Mouse (Mus musculus) left cerebral cortex, postnatal 25 days (tissue): ENCODE measurements around the gene AI597479. TPM values are rescaled to one million over a fixed set of nuclear protein-coding genes. Genes with fewer than 3 reads are reported as not detected.

Experiments
- DNase-seq, 2 experiments: peaks; one replicate each; pipeline ENCODE4 v3.0.0; 2022; ENCODE audit warnings: low spot score in 2 of 2, mixed read lengths in 1 of 2
- intact Hi-C: fragments of 180-260 bp; cut with DNase I; formaldehyde crosslinking; loops from one replicate; pipeline ENCODE4 v1.15.1; 2025
- total RNA-seq, 2 experiments: library from RNA; stranded (reverse); gene quantifications; 2 replicates each; pipeline ENCODE4 v1.2.3; 2021

Gene AI597479
- 10 to 100 TPM; 22.0 to 22.4 TPM for total RNA-seq

DNA sequence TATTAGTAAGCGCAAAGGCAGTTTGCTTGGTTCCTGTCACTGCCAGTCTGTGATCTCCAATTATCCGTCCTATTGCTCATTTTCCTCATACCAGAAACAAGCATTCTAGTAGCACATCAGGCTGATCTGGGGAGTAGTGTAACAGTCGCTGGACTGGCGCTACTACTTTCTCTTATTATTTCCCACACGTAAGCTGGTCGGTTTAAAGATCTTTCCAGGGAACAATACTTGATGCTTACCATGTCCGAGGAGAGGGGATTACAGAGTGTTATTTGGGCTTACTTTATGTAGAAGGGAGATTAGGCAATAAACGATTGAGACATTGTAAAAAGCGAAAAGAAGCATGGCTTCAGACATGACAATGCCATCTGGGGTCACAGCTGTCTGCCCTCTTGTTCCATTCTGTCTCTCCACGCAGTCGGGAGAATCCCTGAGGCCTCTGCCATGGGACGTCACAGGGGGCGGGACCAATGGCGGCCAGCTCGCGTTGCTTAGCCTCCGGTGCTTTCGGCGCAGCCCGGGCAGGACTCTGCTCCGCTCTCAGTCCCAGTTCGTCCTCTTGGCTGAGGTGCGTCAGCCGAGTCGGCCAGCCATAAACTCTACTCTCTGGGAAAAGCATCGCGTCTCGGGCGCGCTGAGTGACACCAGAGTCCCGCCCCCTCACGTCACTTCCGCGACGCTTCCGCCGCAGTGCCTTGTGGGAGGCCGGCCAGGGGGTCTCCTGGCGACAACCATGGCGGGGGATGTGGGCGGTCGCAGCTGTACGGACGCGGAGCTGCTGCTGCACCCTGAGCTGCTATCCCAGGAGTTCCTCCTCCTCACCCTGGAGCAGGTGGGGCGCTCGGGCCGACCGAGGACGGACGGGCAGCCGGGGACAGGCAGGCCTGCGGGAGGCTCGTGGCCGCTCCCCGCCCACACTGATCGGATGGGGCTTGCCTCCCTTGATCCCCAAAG lies at the start of gene AI597479, which contains the start of gene Tgfbrap1:
AI597479 (plus strand) TSS at position 680 of the 954 bp plus-strand sequence.
Tgfbrap1 (minus strand) TSS at position 607 of the 954 bp plus-strand sequence.
- intact Hi-C loops = loop anchor here (10.0 kb wide), 1 partner anchor 726 kb away; the partner anchor contains the start of gene Uxs1
- DNase-seq = peak; percentile 94

DNA sequence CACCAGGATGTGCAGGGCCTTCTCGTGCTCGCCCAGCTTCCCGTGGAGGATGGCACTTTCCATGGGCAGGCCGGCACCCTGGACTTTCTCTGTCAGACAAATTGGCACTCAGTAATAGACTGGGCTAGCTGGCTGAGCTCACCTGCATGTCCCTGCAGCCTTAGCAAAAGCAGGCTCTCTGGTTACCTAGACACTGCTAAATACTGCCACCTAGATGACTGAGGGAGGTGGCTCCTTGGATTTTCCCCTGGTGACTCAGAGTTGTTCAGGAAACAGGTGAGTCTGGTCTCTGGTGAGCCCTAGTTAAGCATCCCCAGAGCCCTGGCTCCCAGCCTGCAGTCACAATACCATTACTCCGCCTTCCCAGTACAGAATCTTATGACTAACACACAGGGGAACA lies 46.6 kb upstream of the AI597479 start:
- DNase-seq = peak; percentile 30 to 31
- intact Hi-C loops = no loop called here

DNA sequence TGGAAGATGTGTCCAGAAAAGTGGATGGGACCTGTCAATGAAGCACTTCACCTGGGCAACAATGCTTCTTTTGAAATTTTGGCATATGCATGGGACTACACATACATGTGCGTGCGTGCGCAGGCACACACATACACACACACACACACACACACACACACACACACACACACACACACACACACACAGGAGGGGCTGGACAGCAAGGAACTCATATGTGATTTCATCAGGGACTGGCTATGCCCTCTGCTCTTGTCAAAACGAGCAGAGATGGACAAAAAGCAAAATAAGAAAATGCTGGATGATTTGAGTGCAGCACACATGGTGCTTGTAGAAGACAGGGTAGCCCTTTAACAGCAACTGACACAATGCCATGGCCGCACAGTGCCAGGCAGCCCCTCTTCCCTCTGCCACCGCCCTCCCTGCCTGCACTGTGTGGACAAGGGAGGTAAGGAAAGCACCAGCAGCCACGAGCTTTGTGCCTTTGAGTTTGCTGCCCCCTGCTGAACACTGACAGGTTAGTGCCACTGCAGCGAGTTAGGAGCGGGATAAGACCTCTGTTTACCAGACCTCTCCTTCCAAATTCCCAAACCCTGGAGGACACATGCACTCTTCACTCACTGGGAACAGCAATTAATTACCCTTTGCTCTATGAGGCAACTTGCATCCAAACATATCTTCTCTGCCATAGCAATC lies 32.7 kb upstream of the AI597479 start:
- intact Hi-C loops = loop anchor here (1.0 kb wide), 1 partner anchor 150 kb away; no protein-coding TSS in a partner anchor

DNA sequence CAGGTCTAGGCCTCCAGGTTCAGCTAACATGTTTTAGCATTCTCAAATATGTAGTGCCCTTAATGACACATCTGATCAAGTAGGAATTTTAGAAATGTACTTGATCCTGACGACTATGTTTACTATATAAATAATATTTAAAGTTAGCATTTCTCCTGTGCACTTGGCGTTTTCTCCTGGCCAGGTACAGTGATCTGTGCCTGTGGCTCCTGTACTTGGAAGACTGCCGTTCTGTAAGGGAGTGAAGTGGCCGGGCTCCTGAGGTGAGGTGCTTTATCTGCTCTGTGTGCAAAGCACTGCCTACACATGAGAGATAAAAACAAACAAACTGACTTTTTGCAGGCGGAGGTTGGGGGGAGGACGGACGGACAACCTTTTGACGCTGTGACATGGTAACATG lies 31.9 kb upstream of the AI597479 start:
- intact Hi-C loops = loop anchor here (1.0 kb wide), 1 partner anchor 151 kb away; no protein-coding TSS in a partner anchor

More for the DNA sequence above, 32.7 kb upstream of the AI597479 start:
- peak; percentile 73 to 85 for DNase-seq

DNA sequence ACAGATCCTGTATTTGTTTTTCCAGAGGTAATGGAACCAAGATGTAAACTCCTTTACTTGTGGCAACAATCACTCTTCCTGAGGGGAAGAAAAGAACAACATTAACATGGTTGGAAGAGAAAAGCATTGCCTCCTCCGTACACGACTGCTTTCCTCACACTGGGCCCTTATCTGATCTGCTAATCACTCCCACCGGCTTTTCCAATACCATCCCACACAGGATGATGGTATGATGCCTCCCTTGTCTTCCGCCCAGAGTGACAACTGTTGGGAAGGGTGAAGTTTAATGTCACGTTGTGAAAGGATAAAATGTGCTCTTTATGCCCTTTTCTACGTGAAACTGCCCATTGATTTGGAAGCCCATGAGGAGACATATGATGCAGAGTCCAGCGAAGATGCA lies 31.0 kb upstream of the AI597479 start:
- no peak for DNase-seq
- intact Hi-C loops = no loop called here

More for the DNA sequence above, 31.9 kb upstream of the AI597479 start:
- DNase-seq = no peak

DNA sequence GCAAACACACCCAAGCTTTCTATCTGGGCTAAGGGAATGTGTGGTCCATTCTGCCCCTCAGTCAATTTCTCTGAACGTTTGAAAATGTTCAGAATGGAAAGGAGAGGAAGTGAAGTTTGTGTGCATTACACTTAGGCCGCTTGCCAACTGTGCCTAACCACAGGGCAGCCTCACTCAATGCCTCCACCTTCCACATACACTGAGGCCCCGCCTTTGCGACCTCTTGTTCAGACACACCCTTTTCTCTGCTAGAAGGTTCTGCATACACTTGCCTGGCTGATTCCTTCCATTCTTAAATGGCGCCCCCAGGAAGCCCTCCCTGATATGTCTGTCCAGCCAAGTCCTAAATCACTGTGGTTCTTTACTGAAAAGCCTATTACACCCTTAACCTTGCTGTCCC lies 27.8 kb upstream of the AI597479 start:
- intact Hi-C loops = no loop called here
- DNase-seq = no peak

DNA sequence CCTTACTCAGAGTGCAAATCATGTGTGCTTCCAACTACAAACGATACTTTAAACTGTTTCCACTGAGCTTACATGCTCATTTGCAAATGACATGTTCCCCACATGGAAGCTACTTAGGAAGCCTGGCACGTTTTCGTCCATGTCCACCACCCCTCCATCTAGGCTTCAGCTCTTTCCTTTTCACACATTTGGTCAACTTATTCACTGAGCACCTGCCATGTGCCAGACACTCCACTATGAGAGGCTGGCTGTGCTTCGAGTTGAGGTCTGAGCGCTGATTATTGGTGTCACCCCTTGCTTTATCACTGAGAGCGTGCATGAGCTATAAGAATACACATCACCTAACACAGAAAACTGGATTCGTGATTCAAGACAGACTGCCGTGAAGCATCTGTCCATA lies 26.5 kb upstream of the AI597479 start:
- DNase-seq = no peak
- intact Hi-C loops = no loop called here

DNA sequence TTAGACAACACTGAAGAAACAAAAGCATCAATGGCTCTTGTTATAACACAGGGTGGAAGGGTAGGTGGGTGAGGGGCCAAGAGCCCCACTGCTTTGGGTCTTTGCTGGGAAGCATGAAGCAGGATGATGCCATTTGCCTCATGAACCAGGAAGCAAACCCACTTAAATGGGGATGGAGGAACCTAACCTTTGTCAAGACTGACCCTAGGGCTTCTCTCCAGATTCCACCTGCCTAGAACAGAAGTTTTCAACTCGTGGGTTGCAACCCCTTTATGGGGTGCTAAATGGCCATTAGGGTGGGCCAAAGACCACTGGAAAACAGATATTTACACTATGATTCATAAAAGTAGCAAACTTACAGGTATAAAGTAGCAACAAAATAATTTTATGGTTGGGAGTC lies 25.9 kb upstream of the AI597479 start:
- intact Hi-C loops = no loop called here
- DNase-seq = no peak

DNA sequence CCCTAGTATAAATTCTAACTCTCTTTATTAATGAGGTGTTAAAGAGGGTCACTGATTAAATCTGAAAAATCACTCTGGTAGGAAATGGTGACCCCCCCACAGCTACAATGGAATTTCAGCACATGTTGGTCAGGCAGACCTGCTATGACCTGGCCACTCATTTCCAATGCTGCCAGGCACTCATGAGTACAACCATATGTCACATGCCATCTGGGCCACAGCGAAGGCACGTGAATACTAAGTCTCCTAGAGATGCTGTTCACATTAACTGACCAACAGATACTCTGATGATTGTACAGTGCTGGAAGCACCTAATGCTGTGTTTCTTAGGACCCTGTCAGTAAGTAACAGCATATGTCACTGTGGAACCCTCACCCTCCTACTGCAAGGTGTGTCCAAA lies 23.7 kb upstream of the AI597479 start:
- no peak for DNase-seq
- intact Hi-C loops = no loop called here

DNA sequence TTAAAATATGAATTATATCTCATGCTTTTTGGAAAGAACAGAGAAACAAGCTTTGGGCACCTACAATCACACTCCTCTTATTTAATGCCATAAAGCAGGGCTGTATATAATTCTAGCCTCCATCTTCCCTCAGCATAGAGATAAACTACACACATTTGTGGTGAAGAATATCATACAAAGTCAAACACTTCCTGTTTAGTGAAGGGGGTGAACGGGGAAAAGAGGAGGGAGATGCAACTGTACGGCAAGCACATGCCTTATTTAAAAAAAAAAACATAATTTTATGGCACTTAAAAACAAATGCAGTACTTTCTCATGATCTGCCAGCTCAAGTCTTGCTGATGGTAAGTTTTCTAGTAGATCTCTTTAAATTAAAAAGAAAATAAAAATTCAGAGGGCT lies 20.4 kb upstream of the AI597479 start:
- DNase-seq = no peak

DNA sequence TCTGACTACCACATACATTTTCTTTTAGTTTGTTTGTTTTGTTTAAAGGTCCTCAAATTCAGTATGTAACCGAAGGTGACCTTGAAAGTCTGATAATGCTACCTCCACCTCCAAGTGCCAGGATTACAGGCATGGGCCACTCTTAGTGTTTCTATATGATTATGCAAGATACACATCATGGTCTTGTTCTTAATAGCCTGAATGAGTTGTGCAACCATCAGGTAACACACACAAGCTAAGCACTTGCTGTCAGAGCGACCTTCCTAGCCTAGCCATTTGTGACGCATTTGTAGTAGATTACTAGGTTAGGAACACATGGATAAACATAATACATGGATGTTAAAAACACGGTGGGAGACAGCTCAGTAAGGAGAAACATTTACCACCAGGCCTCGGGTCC lies 15.6 kb upstream of the AI597479 start:
- DNase-seq = no peak
- intact Hi-C loops = no loop called here

More for the DNA sequence above, 20.4 kb upstream of the AI597479 start:
- intact Hi-C loops = no loop called here

DNA sequence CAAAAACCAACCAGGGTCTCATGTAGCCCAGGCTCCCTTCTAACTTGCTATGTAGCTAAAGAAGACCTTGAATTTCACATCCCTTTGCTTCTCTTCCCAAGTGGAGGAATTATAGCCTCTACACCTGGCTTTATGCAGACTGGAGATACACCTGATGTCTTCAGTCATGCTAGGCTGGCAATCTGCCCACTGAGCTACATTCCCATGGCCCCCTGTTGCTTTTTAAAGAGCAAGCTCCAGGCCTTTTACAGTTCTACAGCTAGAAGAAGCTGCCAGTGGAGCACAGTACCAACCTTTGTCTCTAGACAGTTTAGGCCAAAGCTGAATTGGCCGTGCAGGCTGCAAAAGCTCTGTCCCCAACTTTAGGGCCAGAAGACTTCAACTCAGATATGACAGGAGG lies 8.1 kb upstream of the AI597479 start:
- intact Hi-C loops = loop anchor here (10.0 kb wide), 1 partner anchor 734 kb away; the partner anchor contains the start of gene Uxs1
- no peak for DNase-seq

DNA sequence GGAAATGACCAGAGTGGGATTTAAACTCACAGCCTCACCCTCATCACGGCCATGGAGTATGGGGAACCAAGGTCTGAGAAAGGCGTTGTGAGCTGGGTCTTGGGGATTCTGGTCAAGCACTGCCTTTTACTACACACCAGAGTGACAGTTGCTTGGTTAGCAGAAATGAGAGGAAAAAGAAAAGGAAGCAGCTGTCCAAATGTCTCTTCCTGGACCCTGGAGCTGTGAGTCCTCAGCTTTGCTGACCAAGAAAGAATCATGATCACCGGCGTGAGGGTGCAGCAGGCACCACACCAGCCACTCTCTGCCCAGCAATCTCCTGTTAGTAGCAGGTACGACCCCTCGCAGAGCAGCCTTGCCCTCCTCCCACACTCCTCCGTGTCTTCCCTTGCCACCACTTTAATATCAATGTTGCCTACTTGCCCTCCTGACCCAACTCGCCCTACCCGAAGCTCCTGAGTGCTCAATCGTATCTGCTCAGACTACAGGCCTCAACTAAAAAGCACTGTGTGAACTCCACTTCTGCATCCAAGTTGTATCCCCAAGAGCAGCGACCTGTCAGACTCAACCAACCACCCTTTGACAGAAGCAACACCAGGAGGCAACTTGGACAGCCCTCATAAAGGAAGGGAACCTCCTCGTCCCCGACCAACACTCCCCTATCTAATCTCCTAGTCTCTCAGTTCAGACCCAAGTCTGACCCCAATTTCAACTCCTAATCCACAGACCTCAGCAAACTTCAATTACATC lies 7.0 kb upstream of the AI597479 start:
- intact Hi-C loops = loop anchor here (10.0 kb wide), 1 partner anchor 733 kb away; the partner anchor contains the start of gene Uxs1

DNA sequence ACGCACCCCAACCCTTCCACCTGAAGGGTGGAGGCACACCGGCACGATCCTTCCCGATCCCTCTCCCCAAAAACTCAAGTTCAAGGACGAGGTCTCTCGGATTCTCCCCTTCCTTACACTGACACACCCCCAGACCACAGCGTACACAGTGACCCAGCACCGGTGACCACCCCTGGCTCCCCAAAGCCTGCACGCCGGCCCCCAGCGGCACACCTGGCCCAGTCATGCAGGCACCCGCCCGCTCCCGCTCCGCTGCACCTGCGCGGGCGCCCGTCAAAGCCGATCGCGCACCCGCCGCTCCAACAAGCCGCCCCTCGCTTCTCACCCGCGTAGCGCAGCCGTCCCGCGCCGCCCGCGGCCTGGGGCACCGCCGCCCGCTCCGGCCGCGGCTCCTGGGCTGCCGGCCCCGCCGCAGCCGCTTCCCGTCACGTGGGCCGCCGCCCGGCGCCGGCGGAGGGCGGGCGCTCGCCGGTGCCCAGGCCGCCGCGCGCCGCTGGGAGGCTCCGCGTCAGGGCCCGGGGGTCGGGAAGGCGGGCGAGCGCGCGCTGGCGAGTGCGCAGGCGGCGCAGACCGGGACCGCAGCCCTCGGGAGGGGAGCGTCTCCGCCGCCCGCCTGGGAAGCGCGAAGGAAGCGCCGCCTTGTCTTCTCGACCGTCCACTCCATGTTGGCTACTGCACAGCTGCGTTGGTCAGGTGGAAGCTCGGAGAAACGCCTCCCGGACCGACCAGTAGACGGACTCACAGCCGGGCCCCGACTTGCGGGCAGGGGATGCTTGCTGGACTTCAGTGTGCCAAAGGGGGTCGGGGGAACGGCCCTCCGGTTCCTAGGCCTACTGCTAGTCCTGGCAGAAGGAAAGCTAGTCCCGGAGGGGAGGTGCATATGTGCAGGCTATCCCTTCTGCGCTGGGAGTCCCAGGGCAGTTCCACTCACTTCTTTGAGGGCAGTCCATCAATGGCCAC lies 6.2 kb upstream of the AI597479 start:
- peak; percentile 74 to 79 for DNase-seq
- intact Hi-C loops = loop anchor here (10.0 kb wide), 1 partner anchor 732 kb away; the partner anchor contains the start of gene Uxs1

More for the DNA sequence above, 7.0 kb upstream of the AI597479 start:
- DNase-seq = peak in 1 of 2 experiments; percentile 6

DNA sequence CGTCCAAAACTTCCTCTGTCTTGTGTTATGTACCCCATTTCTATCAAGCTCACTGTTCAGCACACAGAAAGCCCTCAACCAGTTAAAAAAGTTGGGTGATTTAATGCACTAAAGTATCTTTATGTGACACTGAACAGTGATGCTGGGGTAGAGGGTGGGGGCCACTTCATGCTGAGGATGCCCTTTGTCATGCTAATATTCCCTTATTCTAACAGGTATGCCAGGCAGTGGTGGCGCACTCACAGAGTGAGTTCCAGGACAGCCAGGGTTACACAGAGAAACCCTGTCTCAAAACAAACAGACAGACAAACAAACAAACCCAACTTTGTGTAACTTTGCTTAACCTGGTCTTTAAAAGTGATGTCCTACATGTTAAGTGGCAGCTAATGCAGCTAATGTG lies 4.3 kb upstream of the AI597479 start:
- no peak for DNase-seq
- intact Hi-C loops = loop anchor here (10.0 kb wide), 1 partner anchor 731 kb away; the partner anchor contains the start of gene Uxs1

DNA sequence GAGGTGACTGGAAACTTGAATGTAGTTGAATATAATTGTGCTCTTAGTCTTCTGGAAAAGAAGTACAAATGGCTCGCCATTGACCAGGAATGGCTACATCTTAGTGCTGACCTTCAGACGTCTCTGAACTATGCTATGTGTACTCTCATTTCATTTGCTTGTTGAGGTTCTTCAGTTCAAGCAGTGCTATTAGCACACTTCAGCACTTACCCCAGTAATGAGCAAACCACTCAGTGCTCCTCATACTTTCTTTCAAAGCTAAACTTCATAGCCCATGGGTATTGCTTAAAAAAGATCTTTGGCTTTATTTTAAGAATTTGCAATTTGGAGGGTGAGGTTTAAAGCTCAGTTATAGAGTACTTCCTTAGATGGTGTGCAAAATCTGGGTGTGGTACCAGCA lies 10.2 kb downstream of the AI597479 start:
- no peak for DNase-seq
- intact Hi-C loops = no loop called here

DNA sequence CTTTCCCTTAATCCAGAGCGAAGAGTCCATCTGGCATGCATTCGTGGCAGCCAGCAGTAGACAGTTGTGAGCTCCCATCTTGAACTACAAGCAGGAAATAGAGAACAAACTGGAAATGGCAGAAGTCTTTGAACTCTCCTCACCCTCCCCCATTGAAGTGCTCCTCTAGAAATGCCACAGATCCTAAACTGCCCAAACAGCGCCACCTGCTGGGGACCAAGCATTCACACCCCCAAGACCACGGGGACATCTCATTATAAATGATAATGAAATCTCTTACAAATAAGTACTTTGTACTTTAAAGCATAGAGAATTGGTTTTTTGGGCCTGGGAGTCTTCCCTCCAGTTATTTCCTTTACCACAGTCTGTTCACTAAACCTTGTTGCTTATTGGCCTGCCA lies 12.0 kb downstream of the AI597479 start:
- DNase-seq = no peak
- intact Hi-C loops = loop anchor here (2.0 to 10.0 kb wide), 2 partner anchors 196 to 634 kb away; no protein-coding TSS in a partner anchor

DNA sequence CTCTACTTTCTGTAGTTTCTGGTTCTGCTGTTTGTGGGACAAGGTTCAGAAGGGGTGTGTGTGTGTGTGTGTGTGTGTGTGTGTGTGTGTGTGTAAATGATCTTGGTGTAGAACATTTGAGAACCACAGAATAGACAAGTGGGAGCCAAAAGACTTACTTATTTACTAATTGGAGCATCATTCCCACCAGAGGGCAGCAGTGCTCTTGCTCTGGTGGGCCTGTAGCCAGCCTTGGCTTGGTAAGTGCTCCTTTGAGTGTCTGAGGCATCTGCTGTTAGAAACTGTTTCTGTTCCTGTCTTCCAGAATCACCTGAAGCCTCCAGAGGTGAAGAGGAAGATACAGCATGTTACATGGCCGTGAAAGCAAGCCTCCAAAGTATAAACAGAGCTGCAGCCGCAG lies 14.4 kb downstream of the AI597479 start:
- peak; percentile 75 to 84 for DNase-seq
- intact Hi-C loops = loop anchor here (1.0 to 10.0 kb wide), 2 partner anchors 151 to 632 kb away; no protein-coding TSS in a partner anchor
